Mouse (Mus musculus) left cerebral cortex, adult 9 months (tissue): ENCODE results near the gene Tpcn2.

Source experiments
- DNase-seq, 2 experiments: peaks; one replicate each; pipeline ENCODE4 v3.0.0; 2022; ENCODE audit warnings: low spot score in 2 of 2

Tpcn2 gene

DNA sequence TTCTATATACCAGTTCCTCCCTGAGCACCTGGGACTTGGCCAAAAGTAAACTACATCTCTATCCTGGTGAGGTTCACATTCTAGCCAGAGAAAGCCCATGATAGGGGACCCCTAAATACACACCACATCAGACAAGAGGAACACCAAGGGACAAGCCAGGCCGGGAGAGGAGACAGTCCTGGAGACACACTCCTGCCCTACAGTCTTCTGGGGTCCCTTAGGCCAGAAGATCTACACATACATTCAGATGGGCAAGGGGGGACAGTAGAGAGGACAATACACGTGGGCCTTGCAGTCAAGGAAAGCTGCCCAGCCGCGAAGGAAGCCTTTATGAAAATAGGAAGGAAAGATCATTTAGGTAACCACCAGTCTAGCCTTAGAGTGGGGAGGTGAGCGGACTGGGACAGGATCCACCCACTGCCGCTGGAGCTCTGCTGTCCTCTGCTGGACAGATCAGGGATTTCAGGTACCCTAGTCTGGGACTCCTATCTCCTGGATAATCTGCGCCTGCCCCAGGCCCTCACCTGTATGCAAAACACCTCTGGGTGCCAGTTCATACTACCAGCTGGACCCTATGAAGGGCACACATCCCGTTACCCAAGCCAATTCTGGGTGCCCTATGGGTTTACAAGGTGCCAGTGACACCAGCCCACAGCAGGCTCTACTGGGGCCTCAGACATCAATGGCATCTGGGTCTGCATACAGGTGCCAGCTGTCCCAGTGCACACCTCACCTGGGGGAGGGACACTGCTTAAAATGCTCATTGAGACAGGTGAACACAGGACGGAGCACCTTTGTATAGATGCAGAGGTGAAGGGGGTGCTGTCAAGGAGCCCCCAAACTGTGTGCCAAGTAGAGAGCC lies 40.7 kb downstream of the Tpcn2 start:
- peak in 1 of 2 experiments; percentile 77 for DNase-seq

DNA sequence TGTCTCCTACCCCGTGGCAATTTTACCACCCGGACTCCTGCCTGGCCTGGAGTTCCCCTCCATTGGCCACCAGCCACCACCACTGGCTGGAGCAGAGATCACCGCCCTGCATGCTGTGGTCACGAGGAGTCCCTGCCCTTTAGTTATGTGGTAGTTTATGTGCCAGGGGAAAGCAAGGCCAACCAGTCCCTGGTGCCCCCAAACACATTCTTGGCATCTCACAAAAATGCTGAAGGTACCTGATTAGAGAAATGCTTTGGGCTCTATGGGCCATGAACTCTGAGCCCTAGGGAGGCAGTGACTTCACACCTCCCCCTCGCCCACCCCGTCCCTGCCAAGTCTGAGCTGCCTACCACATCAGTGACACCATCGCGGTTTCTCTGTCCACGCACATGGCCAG lies 41.8 kb downstream of the Tpcn2 start:
- no peak for DNase-seq

DNA sequence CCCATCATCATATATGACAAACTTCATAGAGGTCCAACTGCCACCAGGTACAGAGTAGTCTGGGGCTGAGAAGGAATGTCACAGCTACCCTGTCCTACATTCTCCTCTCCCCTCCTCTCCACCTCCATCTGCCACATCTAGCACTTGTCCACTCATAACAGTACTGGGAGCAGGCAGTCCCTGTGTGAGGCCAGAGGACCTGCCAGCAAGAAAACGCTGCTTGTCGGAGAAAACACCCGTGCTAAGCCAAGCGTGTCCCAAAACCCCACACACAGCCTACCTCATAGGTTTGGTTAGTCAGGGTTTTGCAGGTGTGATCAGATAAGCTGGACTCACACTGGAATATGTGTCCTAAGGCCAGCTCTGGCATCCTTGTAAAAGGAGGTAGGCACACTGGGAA lies 42.9 kb downstream of the Tpcn2 start:
- no peak for DNase-seq

DNA sequence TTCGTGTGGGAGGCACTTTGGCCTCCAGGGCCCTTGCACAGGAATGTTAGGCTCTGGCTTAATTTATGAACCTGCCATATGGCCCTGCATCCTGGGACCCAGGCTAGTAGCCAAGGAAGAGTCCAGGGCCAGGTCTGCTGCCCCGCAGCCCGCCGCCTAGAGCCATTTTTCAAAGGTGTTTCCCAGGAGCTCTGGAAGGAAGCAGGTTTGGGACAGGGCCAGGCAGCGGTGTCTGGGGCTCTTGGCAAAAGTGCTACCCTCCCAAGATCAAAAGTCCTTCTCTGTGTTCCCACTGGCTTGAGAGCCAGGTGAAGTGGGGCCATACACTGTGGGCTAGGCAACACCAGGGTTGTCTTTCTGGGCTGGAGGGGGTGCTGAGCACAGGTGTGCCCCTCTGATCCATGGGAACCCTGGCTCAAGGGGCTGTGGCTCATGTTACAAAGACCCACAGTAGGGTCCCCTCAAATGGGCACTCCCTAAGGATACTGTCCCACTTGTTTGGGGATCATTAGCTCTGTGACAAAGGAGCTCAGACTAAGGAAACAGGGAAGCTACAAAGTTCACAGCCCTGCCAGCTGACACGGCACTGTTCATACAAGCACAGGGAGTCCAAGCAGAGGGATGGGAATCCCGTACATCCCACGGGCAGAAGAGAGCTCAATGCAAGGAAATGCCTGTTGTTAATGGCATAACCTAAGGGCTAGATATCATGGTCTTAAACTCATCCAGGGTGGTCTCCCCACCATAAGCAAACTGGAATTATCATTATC lies 43.9 kb downstream of the Tpcn2 start:
- DNase-seq, result no peak

DNA sequence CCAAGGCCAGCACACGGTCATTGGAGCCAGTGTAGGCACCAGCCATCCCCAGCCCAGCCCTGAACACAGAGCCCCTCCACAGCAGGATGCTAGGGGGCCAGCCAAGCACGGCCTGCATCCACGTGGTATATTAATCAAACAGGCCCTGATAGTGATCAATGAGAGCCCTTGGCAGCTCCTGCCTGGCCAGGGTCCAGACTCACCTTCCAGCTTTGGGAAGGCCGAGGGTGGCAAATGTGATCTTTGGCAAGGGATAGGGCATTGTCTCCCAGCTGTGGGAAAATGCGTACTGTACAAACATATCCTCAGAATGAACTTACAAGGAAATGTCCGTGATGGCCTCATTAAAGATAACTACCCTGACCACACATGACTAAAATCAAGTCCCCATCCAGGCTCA lies 44.7 kb downstream of the Tpcn2 start:
- no peak for DNase-seq

DNA sequence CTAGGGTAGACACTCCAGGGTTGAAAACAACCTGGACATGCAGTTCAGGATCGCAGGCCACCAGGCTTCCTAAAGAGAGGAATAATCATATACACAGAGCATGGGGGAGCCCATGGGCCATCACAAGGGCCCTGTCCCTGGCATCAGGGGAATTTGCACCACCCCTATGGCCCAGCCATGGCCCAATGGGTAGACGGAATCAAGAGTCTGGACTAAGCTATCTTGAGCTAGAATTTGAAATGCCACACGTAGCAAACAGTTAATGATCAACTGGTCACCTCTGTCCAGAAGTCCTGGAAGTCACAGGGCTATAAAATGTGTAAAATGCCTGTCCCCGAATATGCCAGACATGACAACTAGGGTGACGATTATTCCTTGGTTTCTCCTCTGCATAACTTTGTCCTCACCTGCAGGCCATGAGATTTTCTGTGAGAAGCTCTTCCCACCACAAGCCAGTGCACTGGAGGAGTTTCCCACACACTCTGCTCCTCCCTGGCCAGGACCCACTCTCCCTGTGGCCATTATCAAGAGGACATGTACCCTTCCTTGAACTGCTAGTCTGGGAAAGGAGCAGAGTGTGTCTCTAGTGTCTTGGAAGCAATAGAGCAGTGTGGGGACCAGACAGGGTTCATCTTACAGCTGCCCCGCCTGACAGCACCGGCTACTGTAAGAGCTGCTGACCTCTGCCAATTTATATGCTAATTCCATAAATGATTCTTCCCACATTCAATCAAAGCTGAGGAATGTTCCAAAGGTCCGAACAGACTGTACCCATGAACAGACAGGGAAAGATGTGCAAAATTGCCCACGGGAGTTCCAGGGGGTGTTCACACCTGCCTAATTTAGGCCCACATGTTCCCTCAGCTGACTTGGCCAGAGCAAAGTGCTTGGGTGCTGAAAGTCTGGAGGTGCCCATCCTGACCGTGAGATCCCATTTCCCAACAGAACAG lies 48.7 kb downstream of the Tpcn2 start:
- DNase-seq, result no peak

DNA sequence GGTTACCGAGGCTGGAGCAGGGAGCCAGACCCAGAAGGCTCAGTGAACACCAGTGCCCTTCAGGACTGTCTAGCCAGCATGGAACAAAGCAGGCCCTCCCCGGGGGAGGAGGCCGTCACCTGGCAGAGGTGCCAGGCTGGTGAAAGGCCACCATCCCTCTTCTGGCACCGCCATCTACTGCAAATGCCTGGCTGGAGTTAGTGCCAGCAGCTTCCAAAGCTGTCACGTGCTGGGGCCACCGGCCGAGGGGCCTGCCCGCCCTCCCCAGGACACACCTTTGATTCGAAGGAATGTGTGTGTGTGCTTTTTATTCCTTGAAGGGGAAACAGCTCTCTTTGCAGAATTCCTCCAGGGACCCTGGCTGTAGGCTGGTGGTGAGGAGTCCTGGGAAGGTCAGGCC lies 52.2 kb downstream of the Tpcn2 start:
- no peak for DNase-seq

DNA sequence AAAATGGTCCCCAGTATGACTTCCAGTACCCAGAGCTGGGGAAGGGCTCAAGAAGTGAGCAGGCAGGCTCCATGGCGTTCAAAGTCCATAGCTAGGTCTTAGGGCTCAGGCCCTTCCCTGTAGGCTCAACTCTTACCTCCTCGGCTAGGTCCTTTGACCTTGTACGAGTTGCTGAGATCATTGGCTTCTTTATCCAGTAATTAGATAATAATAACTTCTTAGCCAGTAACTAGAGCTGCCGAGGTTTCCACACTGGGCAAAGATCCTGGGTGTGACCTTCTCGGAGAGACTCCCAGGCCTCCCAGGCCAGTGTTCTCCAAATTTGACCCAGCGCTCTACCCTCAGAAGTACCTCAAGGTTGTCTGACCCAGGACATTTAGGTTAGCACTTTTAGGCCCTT lies 57.2 kb downstream of the Tpcn2 start:
- no peak for DNase-seq

DNA sequence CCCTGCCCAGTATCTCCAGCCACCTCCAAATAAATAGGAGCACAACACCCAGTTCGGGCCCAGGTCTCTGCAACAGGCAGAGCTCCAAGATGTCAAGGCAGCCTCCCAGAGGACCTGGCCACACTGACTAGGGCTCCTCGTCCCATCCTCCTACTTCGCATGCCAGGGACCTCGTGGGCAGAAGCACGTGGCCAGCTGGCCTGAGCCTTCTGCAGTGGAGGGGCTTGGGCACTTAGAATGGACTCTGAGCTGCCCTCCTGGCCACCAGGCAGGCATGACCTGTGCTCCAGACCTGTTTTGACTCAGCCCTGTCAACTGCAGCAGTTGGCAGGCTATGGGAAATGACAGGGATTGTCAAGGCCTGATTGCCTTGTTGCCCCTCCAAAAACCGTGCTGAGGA lies 58.2 kb downstream of the Tpcn2 start:
- no peak for DNase-seq

DNA sequence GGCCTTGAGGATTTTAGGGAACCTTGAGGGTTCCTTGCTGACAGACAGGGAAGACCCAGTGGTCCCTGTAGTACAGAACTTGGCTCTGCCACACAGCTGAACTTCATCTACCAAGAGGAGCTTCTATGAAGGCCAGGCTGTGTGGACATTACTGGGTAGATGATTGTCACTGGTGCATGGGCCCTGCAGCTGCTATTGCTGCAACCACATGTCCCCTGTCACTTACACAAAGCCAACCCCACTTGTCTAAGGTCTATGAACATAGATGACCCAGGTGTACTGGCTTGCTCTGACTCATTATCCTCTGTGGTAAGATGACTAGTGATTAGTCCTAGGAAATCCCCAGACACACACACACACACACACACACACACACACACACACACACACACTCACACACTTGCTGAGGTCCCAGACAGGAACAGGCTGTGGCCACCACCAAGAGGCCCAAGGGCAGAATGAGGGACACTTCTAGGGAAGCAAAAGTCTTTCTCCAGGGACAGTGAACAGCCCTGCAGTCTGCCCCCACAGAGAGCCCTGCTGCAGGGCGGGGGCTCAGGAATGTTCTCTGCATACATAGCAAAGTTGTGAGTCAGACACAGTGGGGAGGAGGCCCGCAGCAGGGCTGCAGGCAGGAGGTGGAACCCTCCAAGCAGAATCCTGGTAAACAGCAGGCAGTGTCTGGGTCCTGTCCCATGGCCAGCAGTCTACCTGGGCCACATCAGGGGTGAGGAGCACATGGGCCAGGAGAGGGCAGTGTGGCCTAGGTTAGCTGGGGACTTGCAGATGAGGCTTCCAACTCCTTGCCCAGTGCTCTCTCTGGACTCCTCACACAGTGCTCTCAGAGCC lies 61.7 kb downstream of the Tpcn2 start:
- peak in 1 of 2 experiments; percentile 53 for DNase-seq

DNA sequence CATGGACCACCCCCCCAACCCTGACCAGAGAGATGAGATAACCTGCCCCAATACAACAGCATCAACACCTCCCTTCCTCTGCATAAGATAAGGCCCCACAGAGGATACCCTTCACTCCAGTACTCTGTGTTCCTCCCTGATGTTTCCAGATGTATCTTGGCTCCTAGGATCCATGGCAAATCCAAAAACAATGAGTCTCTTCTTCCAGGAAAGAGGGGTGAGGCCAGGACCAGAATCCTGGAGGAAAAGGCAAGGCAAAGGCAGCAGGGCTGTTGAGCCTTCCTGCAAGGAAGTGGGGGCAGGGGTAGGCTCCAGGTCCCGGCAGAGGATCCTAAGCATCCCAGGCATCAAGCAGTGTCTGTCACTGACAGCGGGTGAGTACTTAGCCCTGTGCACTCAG lies 62.5 kb downstream of the Tpcn2 start:
- DNase-seq, result no peak

DNA sequence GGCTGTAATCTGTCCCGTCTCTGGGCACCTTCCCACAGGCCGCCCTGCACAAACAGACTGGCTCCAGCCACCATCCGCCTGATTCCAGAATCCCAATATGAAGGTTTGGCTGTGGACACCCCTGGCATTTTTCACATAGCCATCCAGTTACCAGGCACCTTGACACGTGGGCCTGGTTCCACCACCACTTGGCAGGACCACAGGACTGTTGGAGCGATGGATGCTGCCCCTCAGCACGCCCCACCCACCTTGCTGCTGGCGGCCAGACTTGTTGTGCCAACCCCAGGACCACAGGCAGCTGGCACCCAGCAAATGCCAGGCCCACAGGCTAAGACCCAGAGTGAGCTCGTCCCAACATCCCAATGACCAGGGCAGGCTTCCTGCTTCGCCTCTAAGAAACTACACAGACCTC lies 64.4 kb downstream of the Tpcn2 start:
- no peak for DNase-seq

DNA sequence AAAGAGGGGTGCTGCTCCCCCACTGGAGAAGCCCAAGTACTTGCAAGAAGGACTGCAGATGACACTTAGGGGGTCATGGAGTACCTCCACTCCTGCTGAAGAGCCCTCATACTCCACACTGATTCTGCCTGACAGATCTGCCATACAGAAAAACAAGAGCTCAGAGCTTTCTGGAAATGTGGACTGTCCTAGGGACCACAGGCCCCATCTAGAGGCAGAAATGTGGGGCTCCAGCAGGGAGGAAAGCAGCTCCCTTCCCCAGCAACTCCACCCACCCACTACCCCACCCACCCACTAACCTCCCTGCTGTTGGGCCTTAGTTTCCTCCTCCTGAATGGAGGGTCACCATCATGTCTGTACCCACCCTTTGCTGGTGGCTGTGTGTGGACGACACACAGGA lies 67.2 kb downstream of the Tpcn2 start:
- DNase-seq, result no peak

DNA sequence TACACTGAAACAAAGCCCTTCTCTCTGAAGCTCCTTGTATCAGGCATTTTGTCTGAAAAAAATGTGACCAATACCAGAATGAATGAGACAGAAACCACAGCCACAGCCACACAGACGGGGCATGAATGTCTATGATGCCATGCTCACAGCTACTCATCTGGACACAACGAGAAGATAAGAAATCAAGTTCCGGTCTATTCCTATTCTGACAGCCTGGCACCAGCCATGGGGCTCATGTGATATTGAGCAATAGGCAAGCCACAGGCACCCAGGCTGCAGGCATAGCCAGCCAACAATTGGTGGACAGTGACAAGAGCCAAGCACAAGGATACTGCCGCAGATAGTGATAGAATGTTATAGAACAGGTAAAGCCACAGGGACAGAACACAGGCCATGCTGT lies 68.3 kb downstream of the Tpcn2 start:
- DNase-seq, result no peak

DNA sequence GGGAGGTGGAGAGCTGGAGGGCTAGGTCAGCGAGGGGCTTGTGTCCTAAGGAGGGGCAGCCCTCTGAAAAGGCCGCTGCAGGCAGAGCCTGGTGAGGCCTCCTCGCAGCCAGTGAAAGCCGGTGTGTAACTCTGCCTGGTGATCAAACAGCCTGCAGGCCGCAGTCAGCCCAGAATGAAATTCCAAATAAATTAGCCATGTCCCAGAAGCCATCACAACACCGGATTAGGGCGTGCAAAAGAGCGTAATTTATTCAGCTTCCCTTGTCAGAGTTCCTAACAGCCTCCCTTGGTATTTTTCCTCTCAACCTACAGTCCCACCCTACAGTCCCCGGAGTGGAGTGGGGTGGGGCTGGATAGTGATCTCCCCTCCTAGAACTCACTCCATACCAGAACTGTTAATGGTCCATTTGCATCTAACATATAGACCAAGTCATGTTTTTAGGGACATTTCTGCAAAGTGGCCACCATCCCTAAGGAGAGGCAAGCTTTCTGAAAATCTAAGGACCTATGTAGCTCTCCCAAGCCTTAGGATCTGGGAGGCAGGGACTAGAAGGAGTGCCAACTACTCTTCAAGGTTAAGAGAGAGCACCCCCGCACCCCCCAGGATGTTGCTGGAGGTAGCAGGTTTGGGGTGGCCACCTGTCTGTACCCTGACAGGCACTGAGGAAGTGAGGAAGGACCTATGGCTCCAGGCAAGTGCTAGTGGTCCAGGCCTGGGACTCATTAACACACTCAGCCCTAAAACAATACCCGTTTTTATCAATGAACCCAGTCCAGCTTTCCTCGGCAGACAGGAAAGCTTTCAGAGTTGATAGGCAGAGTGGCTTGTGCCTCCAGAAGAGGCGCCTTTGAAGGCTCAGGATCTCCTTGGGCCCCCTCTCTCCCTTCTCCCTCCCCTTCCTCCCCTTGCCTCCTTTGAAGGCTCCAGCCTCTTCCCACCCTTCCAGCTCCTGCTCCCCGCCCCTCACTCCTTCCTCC lies 71.8 kb downstream of the Tpcn2 start:
- no peak for DNase-seq

DNA sequence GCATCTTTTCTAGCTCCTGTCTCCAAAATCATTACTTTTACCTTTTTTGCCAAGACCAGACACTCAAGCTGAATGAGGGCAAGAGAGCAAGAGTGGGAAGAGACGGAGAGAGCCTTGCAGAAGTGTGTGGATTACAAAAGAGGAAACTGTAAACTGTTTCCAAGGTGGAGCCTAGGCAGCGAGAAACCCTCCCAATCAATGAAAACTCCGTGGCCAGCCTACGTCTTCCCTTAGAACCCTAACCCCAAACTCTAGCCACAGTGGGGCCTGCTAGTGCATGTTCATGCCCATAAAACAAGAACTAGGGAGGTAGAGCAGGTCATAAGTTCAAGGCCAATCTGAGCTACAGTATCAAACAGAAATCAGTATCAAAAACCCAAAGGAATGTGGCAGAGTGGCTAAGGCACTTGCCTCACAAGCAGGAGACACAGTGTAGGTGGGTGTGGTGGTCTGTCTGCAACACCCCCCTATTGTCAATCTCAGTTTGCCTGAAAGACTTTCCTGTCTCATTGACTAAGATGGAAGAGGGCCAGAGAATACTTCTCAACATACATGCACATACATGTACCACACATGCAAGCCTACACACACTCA lies 73.2 kb downstream of the Tpcn2 start:
- DNase-seq, result no peak

DNA sequence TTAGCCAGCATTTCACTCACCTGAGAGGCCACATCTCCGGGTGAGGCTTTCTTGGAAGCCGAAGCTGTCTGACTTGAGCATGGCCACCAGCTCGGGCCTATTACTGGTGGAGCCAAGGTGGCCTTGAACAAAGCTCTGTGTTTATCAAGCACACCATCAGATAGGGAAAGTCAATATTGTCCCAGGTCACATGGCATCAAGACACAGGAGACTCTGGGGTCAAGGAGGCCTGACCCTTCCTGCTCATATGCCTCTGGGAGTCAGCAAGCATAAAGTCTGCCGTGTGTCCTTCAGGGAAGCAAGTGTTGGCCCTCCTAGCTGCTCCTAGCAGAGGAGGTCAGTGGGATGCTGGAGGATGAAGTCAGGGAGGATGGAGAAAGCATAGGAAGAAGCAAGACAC lies 75.8 kb downstream of the Tpcn2 start, which contains the start of gene 1810010D01Rik:
TSS of gene 1810010D01Rik (minus strand) at position 114 of the 400 bp plus-strand sequence.
- no peak for DNase-seq

DNA sequence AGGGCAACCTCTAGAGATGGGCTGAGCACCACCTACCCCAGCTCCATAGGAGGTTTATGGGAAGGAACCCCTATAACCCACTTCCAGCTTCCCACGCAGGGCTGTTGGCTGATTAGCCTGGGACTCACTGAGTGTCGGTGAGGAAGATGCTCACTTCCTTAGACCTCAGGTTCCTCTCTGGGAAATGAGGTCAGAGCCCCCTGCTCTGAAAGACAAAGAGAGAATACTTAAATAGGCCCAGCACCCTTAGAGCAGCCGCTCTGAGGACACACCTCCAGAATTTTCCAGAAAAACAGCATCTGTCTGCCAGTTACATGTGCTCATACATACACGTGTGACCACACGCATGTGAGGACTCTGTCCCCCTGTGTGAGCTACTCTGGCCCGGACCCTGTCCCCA lies 77.0 kb downstream of the Tpcn2 start:
- no peak for DNase-seq

DNA sequence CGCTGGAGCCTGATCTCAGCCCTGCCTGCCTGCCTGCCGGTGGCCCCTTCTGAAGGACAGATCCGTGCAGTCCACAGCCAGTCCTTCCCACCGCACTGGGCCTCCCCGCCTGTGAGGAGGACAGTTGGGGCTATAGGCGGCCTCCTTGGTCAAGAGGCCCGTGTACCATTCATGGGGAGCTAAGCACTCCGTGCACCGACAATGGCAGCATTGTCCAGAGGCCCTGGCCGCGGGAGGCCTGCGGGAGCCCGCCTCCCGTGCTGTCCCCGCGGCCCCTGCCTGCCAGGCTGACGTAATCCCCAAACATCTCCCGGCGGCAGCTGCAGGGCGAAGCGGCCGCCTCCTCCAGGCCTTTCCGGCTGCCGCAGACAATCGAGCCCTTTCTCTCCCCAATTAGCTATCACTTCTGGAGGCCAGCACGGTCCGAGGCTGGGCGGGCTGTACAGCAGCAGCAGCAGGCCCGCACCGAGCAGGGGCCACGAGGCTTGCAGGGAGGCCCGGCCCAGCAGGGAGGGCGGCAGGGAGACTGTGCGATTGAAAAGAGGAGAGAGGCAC lies 77.7 kb downstream of the Tpcn2 start:
- peak; percentile 61 to 80 for DNase-seq
